Mouse (Mus musculus) lung, embryonic 14.5 days (tissue): Measurements from ENCODE around the gene Snd1. TPM values are rescaled to one million over a fixed set of nuclear protein-coding genes. Genes with fewer than 3 reads are reported as not detected.
"Not testable (repeated sequence)": the region's sequence is repeated elsewhere in the genome, so short reads cannot be mapped to it uniquely, and the experiment has no call there.

Experiments
- ATAC-seq: fragments of 200-750 bp; cut with Nextera tagmentation; 2 replicates; pipeline ENCODE4 v1.8.0; 2017; ENCODE audit warnings: mild to moderate bottlenecking, moderate TSS enrichment, moderate library complexity; ENCODE audit not compliant: insufficient read depth
- DNase-seq: peaks from one replicate; pipeline ENCODE4 v3.0.0-alpha.2; 2015
- H3K27ac ChIP-seq: fragments of 300-500 bp; sonication (generic); 2 replicates; pipeline ENCODE4 v1.5.1; 2014; ENCODE audit warnings: low read depth, mild to moderate bottlenecking, moderate library complexity
- H3K27me3 ChIP-seq: fragments of 300-500 bp; sonication (generic); 2 replicates; pipeline ENCODE4 v1.6.1; 2014; ENCODE audit warnings: low read length, control low read depth; ENCODE audit not compliant: insufficient read depth
- H3K36me3 ChIP-seq: fragments of 300-500 bp; sonication (generic); 2 replicates; pipeline ENCODE4 v1.6.1; 2014; ENCODE audit warnings: control low read depth; ENCODE audit not compliant: insufficient read depth
- H3K4me1 ChIP-seq: fragments of 300-500 bp; sonication (generic); 2 replicates; pipeline ENCODE4 v1.6.1; 2014; ENCODE audit warnings: antibody characterized with exemption, control low read depth; ENCODE audit not compliant: insufficient read depth
- H3K4me2 ChIP-seq: fragments of 300-500 bp; sonication (generic); 2 replicates; pipeline ENCODE4 v1.6.1; 2014; ENCODE audit warnings: mild to moderate bottlenecking
- H3K4me3 ChIP-seq: fragments of 300-500 bp; sonication (generic); 2 replicates; pipeline ENCODE4 v1.5.1; 2014; ENCODE audit warnings: low read depth, low read length
- H3K9ac ChIP-seq: fragments of 300-500 bp; sonication (generic); 2 replicates; pipeline ENCODE4 v1.6.1; 2014
- H3K9me3 ChIP-seq: fragments of 300-500 bp; sonication (generic); 2 replicates; pipeline ENCODE4 v1.6.1; 2016; ENCODE audit warnings: low read depth, low read length, control low read depth
- CTCF ChIP-seq: IDR thresholded peaks from 2 replicates; pipeline ENCODE4 v1.5.1; 2016; ENCODE audit warnings: antibody characterized with exemption, low read depth
- WGBS: fragments of 180-500 bp; shearing (Covaris S2); extraction: QIAGEN DNeasy Blood & Tissue Kit; methylation state at CpG from one replicate; pipeline ENCODE4 v1.1.7; 2014; 5-methylcytosine and 5-hydroxymethylcytosine counted together
- polyA plus RNA-seq: library from polyadenylated mRNA; unstranded; fragments of >200 nt; fragmentation: Nextera tagmentation; extraction: Ambion mirVana; gene quantifications from 2 replicates; pipeline ENCODE4 v1.2.1, GENCODE M21; 2014

Snd1 gene
- polyA plus RNA-seq, 1 experiment from 2014 or later: 145 TPM

DNA sequence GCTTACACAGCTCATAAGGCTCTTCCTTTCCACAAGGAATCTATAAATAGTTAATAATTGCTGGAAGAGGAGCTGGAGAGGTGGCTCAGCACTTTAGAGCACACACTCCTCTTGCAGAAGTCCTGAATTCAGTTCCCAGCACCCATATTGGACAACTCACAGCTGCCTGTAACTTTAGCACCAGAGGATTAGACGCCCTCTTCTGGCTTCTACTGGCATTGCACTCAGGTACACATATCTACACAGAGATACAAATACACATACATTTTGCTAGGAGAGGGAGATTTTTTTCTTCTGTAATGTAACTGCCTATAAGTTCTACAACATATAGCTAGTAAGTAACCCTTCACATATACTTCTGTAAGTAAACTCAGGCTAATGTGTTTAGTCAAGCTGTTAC lies 440.0 kb downstream of the Snd1 start:
- Histone ChIP-seq H3K4me3 (no peak overlapping the region), H3K9me3 (no peaks in the 10 kb centered on the region), H3K27ac (no peak overlapping the region), H3K27me3 (no peaks in the 10 kb centered on the region), H3K36me3 (no peaks in the 10 kb centered on the region), H3K9ac (no peak overlapping the region), H3K4me1 (no peaks in the 10 kb centered on the region), H3K4me2 (no peak overlapping the region)
- ATAC-seq (no peak), DNase-seq (no peak)
- 36% methylated on average over 1 of the region's 1 CpGs for WGBS
- TF ChIP-seq CTCF: peak; percentile 19; the same call in 1 of the 2 replicates

DNA sequence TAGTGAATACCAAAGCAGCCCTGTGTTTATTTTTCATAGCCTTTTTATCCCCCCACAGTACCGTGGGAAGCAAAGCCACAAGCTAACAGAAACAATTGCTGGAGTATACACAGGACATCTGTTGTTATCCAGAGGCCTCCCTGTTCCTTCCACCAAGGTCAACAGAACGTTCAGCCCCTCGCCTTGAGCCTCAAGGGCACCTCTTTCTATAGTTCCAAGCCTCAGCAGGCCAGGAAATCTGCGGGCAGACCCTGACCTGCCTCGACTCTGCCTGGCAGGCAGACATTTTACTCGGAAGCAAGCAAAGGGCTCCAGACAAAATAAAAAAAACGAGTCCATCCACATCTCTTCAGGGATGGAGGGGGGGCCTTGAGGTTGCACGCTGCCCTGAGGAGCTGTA lies 441.7 kb downstream of the Snd1 start:
- Histone ChIP-seq H3K9me3 (no peaks in the 10 kb centered on the region), H3K4me1 (no peaks in the 10 kb centered on the region), H3K27ac (no peak overlapping the region; the same call in 1 of the 2 replicates), H3K9ac (no peak overlapping the region), H3K36me3 (no peaks in the 10 kb centered on the region), H3K4me3 (no peak overlapping the region), H3K4me2 (no peak overlapping the region), H3K27me3 (no peaks in the 10 kb centered on the region)
- ATAC-seq (peak; percentile 56; the same call in 1 of the 2 replicates), DNase-seq (peak; percentile 59)
- no peak for TF ChIP-seq CTCF
- 38% methylated on average over 8 of the region's 8 CpGs for WGBS

- H3K27ac ChIP-seq: no peak overlapping the region
- no peaks in the 10 kb centered on the region for H3K9me3 ChIP-seq
- H3K4me2 ChIP-seq: no peak overlapping the region
- 63% methylated on average over 6 of the region's 6 CpGs for WGBS
- no peak for ATAC-seq
- H3K36me3 ChIP-seq: no peaks in the 10 kb centered on the region
- no peak overlapping the region for H3K4me3 ChIP-seq
- H3K4me1 ChIP-seq: no peaks in the 10 kb centered on the region
- no peak overlapping the region for H3K9ac ChIP-seq
- no peak for TF ChIP-seq CTCF
- DNase-seq: no peak
- no peaks in the 10 kb centered on the region for H3K27me3 ChIP-seq
These were observed 444.4 kb downstream of the Snd1 start for GRCm38 (mm10) chr6:28919346-28919745.

GRCm38 (mm10) chr6:28922371-28922770 lies 447.4 kb downstream of the Snd1 start:
- no peaks in the 10 kb centered on the region for H3K4me1 ChIP-seq
- H3K27ac ChIP-seq: no peak overlapping the region
- H3K4me3 ChIP-seq: no peak overlapping the region
- WGBS: 86% methylated on average over 12 of the region's 12 CpGs
- no peak overlapping the region for H3K9ac ChIP-seq
- no peaks in the 10 kb centered on the region for H3K27me3 ChIP-seq
- H3K36me3 ChIP-seq: no peaks in the 10 kb centered on the region
- ATAC-seq (no peak), DNase-seq (no peak)
- TF ChIP-seq CTCF: no peak
- H3K4me2 ChIP-seq: no peak overlapping the region
- no peaks in the 10 kb centered on the region for H3K9me3 ChIP-seq

DNA sequence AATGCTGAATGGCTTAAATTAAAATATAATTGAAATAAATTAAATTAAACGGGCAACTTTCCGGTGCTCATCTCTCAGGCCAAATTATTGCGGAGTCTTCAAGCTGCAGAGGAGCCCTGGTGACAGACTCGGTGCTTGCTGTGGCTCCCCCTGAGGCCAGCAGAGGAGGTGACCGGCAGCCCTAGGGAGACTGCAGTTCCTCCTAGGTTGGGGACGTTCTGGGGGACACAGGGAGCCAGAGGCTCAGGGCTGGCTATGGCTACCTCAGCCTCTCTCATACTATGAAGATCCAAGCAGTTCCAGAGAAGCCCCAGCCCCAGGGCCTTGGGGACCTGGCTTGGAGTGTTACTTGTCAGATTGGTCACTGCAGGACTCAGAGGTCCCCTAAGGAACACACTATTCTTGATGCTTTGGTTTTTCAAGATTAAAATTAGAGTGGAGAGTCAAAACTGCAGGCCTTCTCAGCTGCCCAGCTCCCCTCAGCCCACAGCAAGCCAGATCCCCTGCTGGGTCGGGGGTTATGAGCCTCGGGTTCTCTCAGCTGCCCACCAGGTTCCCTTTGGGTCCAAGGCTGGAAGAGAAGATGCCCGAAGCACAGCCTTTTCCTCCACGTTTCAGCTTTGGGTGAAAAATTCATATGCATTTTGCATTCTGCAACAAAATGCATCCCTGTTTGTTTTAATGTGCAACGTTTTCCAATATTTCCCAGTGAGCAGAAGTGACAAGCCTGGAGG lies 448.3 kb downstream of the Snd1 start:
- Histone ChIP-seq H3K4me3 (no peak overlapping the region), H3K4me1 (no peaks in the 10 kb centered on the region), H3K27ac (no peak overlapping the region), H3K9ac (no peak overlapping the region), H3K27me3 (no peaks in the 10 kb centered on the region), H3K4me2 (no peak overlapping the region), H3K36me3 (no peaks in the 10 kb centered on the region), H3K9me3 (no peaks in the 10 kb centered on the region)
- TF ChIP-seq CTCF: no peak
- DNase-seq: no peak
- WGBS: 70% methylated on average over 11 of the region's 11 CpGs
- no peak for ATAC-seq

GRCm38 (mm10) chr6:28923837-28924236 lies 448.9 kb downstream of the Snd1 start:
- H3K4me2 ChIP-seq: no peak overlapping the region
- TF ChIP-seq CTCF: no peak
- H3K9me3 ChIP-seq: no peaks in the 10 kb centered on the region
- no peak for ATAC-seq
- no peaks in the 10 kb centered on the region for H3K27me3 ChIP-seq
- no peak overlapping the region for H3K4me3 ChIP-seq
- DNase-seq: no peak
- no peak overlapping the region for H3K9ac ChIP-seq
- 72% methylated on average over 10 of the region's 10 CpGs for WGBS
- no peak overlapping the region for H3K27ac ChIP-seq
- no peaks in the 10 kb centered on the region for H3K36me3 ChIP-seq
- no peaks in the 10 kb centered on the region for H3K4me1 ChIP-seq

- not testable (repeated sequence) for H3K4me2 ChIP-seq, H3K27ac ChIP-seq, H3K4me1 ChIP-seq, H3K36me3 ChIP-seq, ATAC-seq, H3K27me3 ChIP-seq, H3K9ac ChIP-seq, DNase-seq, H3K4me3 ChIP-seq, H3K9me3 ChIP-seq
- WGBS: 98% methylated on average over 7 of the region's 24 CpGs
These were observed 453.0 kb downstream of the Snd1 start for GRCm38 (mm10) chr6:28927987-28928386.

DNA sequence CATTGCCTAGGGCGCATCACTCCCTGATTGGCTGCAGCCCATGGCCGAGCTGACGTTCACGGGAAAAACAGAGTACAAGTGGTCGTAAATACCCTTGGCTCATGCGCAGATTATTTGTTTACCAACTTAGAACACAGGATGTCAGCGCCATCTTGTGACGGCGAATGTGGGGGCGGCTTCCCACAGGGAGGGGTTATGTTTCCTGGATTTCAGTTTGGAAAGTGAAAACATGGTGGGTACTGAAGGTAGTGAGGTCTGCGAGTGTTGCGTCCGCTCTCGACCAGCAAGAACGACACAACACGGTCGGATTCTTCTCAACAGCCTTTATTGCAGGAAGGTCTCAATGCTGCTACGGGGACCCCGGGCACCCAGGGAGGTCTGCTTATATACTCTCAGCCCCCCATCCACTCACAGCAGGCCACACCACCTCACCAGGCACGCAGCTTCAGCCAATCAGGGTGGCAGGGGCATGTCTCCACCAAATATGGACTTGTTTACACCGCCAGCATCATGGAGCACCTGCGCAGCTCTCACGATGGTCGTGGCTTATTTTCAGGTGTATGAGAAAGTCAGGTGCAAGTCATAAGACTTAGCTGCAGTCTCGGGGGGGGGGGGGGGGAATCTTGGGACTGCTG lies 454.3 kb downstream of the Snd1 start:
- not testable (repeated sequence) for H3K27me3 ChIP-seq, ATAC-seq, H3K27ac ChIP-seq, H3K36me3 ChIP-seq, H3K9me3 ChIP-seq, DNase-seq, H3K4me3 ChIP-seq, H3K9ac ChIP-seq, H3K4me2 ChIP-seq, H3K4me1 ChIP-seq
- WGBS: 91% methylated on average over 19 of the region's 25 CpGs
